Mouse (Mus musculus) hindbrain, embryonic 12.5 days (tissue): ENCODE measurements around the gene Cers5. TPM values are rescaled to one million over a fixed set of nuclear protein-coding genes. Genes with fewer than 3 reads are reported as not detected.

Experiments used
- ATAC-seq: fragments of 200-750 bp; cut with Nextera tagmentation; 2 replicates; pipeline ENCODE4 v1.8.0; 2017; ENCODE audit warnings: moderate TSS enrichment; ENCODE audit not compliant: low FRiP score
- H3K27ac ChIP-seq: fragments of 300-500 bp; sonication (generic); 2 replicates; pipeline ENCODE4 v1.5.1; 2016; ENCODE audit warnings: mild to moderate bottlenecking
- H3K27me3 ChIP-seq: fragments of 300-500 bp; sonication (generic); 2 replicates; pipeline ENCODE4 v1.6.1; 2016; ENCODE audit warnings: mild to moderate bottlenecking
- H3K36me3 ChIP-seq: fragments of 300-500 bp; sonication (generic); 2 replicates; pipeline ENCODE4 v1.6.1; 2016; ENCODE audit warnings: mild to moderate bottlenecking
- H3K4me1 ChIP-seq: fragments of 300-500 bp; sonication (generic); 2 replicates; pipeline ENCODE4 v1.6.1; 2016
- H3K4me2 ChIP-seq: fragments of 300-500 bp; sonication (generic); replicated peaks from 2 replicates; pipeline ENCODE4 v1.6.1; 2016; ENCODE audit warnings: mild to moderate bottlenecking
- H3K4me3 ChIP-seq: fragments of 300-500 bp; sonication (generic); 2 replicates; pipeline ENCODE4 v1.5.1; 2016; ENCODE audit warnings: mild to moderate bottlenecking
- H3K9ac ChIP-seq: fragments of 300-500 bp; sonication (generic); 2 replicates; pipeline ENCODE4 v1.6.1; 2016; ENCODE audit warnings: mild to moderate bottlenecking, moderate library complexity
- H3K9me3 ChIP-seq: fragments of 300-500 bp; sonication (generic); replicated peaks from 2 replicates; pipeline ENCODE4 v1.6.1; 2016; ENCODE audit warnings: mild to moderate bottlenecking
- WGBS: fragments of 180-500 bp; shearing (Covaris S2); methylation state at CpG from one replicate; pipeline ENCODE4 v1.1.7; 2016; 5-methylcytosine and 5-hydroxymethylcytosine counted together
- polyA plus RNA-seq: library from polyadenylated mRNA; unstranded; fragments of >200 nt; fragmentation: Nextera tagmentation; extraction: Ambion mirVana; gene quantifications from 2 replicates; pipeline ENCODE4 v1.2.1, GENCODE M21; 2016

The Cers5 gene
- polyA plus RNA-seq, 1 experiment from 2014 or later: 66.8 TPM

DNA sequence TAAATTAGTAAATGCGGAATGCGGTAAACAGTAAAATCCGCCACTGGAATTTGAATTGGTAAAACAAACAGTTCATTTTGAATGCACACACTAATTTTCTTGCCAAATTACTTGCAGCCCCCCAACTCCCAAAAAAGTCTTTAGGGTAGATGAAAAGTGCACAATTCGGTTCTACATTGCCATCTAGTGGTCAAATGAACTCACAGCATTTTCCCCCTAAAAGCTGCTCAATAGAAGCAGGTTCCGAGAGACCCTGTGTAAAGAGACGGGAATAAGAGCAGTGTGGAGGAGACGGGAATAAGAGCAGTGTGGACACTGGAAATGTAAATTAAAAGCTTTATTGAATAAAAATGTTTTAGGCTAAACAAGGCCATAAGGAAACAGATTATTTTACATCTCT, 5.5 kb upstream of the Cers5 start:
- Histone ChIP-seq H3K4me3 (no peak overlapping the region), H3K4me1 (no peaks in the 10 kb centered on the region), H3K27me3 (no peaks in the 10 kb centered on the region), H3K9me3 (no peaks in the 10 kb centered on the region), H3K4me2 (no peak overlapping the region), H3K36me3 (peaks cover 21% of the 10 kb centered on the region), H3K27ac (no peak overlapping the region), H3K9ac (no peak overlapping the region)
- no peak for ATAC-seq
- WGBS: 28% methylated on average over 7 of the region's 7 CpGs

DNA sequence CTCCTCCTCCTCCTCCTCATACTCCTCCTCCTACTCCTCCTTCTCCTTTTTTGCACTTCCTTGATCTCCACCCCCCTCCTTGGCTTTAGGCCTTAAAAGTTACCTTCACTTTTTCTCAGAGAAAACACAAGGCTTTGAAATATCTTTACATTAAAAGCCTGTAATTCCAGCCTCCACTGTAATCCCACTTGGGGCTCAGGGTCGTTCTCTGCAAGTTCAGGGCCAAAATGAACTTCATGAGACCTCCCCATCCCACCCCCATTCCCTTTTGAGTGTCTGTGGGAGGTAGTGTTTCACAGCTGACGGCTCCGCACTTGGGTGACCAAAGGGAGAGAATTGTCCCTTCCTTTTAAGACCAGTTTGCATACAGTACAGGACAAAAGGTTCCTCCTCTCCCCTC, 240 bp upstream of the Cers5 start:
- Histone ChIP-seq H3K36me3 (0 out of 2 replicates have a peak, but pooled peaks cover 3% of the 10 kb centered on the region), H3K9ac (no peak overlapping the region), H3K4me3 (peak overlapping the region; percentile 84; the same call in 1 of the 2 replicates), H3K27ac (peak overlapping the region; percentile 93; the same call in 1 of the 2 replicates), H3K9me3 (no peaks in the 10 kb centered on the region), H3K4me2 (peak overlapping the region; percentile 79), H3K27me3 (no peaks in the 10 kb centered on the region), H3K4me1 (peaks cover 17% of the 10 kb centered on the region)
- WGBS: 26% methylated on average over 3 of the region's 3 CpGs
- ATAC-seq: no peak

DNA sequence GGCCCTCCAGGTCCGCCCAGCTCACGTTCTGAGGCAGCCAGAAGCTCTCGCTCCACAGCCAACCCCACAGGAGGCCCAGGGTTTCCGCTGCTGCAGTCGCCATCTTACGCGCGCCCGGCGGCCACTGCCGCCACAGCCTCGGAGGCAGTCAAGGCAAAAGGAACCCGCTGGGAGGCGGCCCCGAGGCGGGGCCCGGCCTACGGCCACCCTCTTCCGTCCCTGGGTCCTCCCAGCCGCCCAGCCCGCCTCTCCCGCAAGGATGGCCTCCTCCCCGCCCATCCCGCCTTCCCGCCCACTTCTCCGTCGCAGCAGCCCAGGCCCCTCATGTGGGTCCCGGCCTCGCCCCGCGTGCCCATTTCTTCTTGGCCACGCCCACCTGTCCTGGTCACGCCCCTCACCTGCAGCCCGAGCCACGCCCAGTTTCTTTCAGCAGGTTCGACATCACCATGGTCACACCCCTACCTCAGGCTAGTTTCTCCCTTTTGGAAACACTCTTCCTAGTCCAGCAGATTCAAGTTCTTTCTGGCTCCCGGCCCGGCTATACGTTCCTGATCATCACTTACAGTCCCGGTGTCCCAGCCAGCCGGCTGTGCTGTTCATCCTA, 306 bp downstream of the Cers5 start:
- Histone ChIP-seq H3K36me3 (no peaks in the 10 kb centered on the region), H3K27ac (peak overlapping the region; percentile 93), H3K9ac (peak overlapping the region; percentile 96), H3K27me3 (no peaks in the 10 kb centered on the region), H3K4me3 (peak overlapping the region; percentile 84), H3K9me3 (no peaks in the 10 kb centered on the region), H3K4me2 (peak overlapping the region; percentile 79), H3K4me1 (peaks cover 17% of the 10 kb centered on the region)
- 0% methylated on average over 40 of the region's 41 CpGs for WGBS
- ATAC-seq: peak; percentile 91

DNA sequence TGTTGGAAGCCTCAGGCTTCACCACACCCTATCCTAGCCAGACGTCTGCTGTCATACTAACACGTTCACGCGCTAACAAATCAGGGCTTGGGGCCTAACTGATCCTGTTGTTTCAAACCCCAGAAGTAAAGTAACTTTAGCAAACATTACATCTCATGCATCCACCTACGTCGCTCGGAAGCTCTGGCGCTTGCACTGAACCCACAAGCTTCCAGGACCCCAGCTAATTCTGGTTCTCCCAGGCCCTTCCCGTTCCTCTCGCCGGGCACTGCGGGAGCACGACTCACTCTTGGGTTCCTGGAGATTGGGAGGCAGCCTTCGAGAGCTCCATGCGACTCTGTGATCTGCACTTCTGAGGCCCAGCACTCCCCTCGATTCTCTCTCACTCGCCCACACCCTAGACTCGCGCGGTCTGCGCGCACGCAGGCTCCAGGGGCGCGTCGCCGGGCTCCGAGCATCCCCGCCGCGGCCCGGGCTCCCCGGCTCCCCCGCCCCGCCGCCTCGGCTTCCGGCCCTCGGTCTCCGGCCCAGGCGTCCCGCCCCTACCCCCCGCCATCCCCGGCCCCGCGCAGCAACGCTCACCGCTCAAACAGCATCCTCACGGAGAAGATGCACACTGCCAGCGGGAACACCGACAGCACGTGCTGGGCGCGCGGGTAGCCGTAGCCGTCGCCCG, 946 bp downstream of the Cers5 start:
- Histone ChIP-seq H3K36me3 (no peaks in the 10 kb centered on the region), H3K27ac (peak overlapping the region; percentile 93), H3K9me3 (no peaks in the 10 kb centered on the region), H3K4me3 (peak overlapping the region; percentile 84), H3K9ac (peak overlapping the region; percentile 96), H3K4me1 (peaks cover 17% of the 10 kb centered on the region), H3K27me3 (no peaks in the 10 kb centered on the region), H3K4me2 (peak overlapping the region; percentile 79)
- ATAC-seq: peak; percentile 81
- WGBS: under 1% methylated on average over 57 of the region's 59 CpGs

DNA sequence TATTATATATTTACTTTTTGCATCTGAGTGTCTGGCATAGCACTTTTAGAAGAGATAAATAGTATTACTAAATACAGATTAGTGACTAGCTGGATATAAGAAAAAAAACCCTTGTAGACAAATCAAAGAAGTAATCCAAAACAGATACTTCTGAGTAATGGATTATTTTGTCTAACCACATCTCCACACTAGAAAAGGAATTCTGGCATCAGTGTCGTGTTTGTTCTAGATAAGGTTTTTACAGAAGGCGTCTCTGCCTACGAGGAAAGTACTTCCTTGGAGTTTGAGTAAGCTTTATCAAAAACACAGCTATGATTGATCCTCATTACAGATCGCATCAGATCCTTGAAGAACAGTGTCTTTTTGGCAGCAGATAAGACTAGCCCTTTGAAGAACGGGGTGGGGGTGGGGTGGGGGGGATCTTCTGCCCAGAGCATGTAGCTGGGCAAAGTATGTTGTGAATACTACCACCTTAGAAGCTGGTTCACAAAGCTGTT, 1.6 kb downstream of the Cers5 start:
- Histone ChIP-seq H3K4me3 (peak overlapping the region; percentile 84), H3K36me3 (no peaks in the 10 kb centered on the region), H3K9ac (peak overlapping the region; percentile 96), H3K27me3 (no peaks in the 10 kb centered on the region), H3K4me2 (peak overlapping the region; percentile 79), H3K4me1 (peaks cover 17% of the 10 kb centered on the region), H3K27ac (0 out of 2 replicates have a peak overlapping the region, but pooled peaks have one; percentile 93), H3K9me3 (no peaks in the 10 kb centered on the region)
- WGBS: 34% methylated on average over 5 of the region's 5 CpGs
- ATAC-seq: no peak

DNA sequence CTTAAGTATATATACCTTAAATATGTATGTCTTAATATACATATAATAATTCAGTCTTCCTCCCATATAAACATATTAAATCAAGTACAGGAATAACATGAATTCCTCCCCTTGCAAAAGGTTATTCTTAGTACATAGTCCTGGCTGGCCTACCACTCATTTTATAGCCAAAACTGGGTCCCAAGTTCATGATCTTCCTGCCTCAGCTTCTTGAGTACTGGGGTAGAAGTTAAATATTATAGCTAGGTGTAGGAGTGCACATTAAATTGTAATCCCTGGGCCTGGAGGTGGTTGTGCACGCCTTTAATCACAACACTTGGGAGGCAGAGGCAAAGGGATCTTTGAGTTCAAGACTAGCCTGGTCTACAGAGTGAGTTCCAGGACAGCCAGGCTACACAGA, 3.9 kb downstream of the Cers5 start:
- H3K27me3 ChIP-seq: no peaks in the 10 kb centered on the region
- no peaks in the 10 kb centered on the region for H3K9me3 ChIP-seq
- no peak overlapping the region for H3K4me3 ChIP-seq
- WGBS: 96% methylated on average over 1 of the region's 1 CpGs
- peaks cover 17% of the 10 kb centered on the region for H3K4me1 ChIP-seq
- H3K9ac ChIP-seq: no peak overlapping the region
- no peak overlapping the region for H3K4me2 ChIP-seq
- H3K27ac ChIP-seq: no peak overlapping the region
- peaks cover 6% of the 10 kb centered on the region; the same call in 1 of the 2 replicates for H3K36me3 ChIP-seq
- no peak for ATAC-seq

DNA sequence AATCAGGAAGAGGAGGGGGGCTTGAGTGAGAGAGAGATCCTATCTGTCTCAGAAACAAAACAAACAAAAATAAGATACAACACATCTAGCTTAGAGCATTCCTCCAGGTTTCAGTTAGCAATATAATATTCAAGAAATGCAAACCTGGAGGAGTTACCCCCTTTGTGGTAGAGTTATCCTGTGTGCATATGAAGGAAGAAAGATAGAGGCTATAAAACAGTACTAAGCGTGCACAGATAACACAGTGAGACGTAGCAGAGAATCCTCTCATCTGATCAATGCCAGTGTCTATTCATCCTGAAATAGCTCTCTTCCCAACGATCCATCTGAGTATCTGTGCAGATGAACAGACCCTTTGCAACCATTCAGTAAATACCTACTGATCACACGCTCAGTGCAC, 5.2 kb downstream of the Cers5 start:
- Histone ChIP-seq H3K36me3 (peaks cover 6% of the 10 kb centered on the region; the same call in 1 of the 2 replicates), H3K4me3 (no peak overlapping the region), H3K9me3 (no peaks in the 10 kb centered on the region), H3K4me2 (no peak overlapping the region), H3K27ac (no peak overlapping the region), H3K9ac (no peak overlapping the region), H3K4me1 (peaks cover 13% of the 10 kb centered on the region), H3K27me3 (no peaks in the 10 kb centered on the region)
- ATAC-seq: no peak
- WGBS: 88% methylated on average over 4 of the region's 4 CpGs

DNA sequence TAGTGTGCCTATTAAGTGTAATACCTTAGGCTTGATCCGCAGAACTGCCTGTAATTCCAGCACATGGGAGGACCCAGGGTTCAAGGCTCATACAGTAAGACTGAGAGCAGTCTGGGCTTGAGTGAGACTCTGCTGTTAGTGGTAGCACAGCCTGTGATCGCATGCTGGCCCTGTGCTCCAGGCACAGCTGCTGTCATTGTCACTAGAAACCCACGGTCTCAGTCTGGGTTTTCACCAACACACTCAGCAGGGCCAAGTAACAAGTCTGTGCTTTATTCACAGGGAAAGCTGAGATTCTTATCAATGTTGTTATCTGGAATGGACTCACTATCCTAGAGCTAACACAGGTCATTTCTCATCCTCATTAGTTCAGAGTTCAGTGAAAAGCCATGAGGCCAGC, 18.5 kb downstream of the Cers5 start:
- H3K4me3 ChIP-seq: no peak overlapping the region
- no peak overlapping the region for H3K4me2 ChIP-seq
- 84% methylated on average over 3 of the region's 3 CpGs for WGBS
- H3K9me3 ChIP-seq: no peaks in the 10 kb centered on the region
- no peaks in the 10 kb centered on the region for H3K27me3 ChIP-seq
- ATAC-seq: no peak
- no peak overlapping the region for H3K9ac ChIP-seq
- 0 out of 2 replicates have a peak, but pooled peaks cover 10% of the 10 kb centered on the region for H3K36me3 ChIP-seq
- no peak overlapping the region for H3K27ac ChIP-seq
- H3K4me1 ChIP-seq: no peaks in the 10 kb centered on the region

DNA sequence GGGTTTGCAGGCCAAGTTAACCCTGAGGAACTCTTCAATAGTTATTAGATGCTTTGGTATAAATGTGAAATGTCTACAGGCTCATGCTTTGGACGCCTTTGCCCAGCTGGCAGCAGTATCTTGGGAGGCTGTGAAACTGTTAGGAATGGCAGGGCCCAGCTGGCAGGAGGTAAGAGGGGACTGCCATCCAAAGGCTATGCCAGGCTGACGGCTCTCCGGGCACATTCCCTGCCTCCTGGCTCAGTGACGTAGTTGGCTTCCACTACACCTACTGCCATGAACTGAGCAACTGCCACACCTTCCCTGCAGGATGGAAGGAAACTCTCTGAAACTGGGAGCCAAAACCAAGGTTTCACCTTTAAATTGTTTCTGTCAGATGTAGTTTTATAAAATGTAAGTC, 32.5 kb downstream of the Cers5 start:
- Histone ChIP-seq H3K4me3 (no peak overlapping the region), H3K27ac (no peak overlapping the region), H3K4me1 (no peaks in the 10 kb centered on the region), H3K9ac (no peak overlapping the region), H3K36me3 (peaks cover 65% of the 10 kb centered on the region), H3K4me2 (no peak overlapping the region), H3K9me3 (no peaks in the 10 kb centered on the region), H3K27me3 (no peaks in the 10 kb centered on the region)
- ATAC-seq: no peak
- WGBS: 94% methylated on average over 4 of the region's 4 CpGs

DNA sequence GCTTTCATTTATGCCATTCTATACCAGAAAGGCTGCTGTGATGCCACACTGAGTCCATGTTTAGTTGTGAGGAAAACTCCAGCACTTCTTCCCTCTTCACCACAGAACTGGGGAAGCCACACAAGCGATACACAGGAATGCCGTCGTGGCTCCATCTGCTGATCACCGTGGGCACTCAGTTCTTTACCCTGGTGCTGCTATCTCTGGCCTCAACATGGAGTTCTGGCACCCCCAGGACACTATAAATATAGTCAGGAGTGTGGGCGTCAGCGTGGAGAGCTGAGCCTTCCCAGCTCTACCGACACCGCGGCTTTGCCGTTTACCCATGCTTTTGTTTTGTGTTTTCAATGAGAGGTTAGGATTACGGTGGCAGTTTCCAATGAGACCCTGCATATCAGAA, 36.0 kb downstream of the Cers5 start:
- H3K4me2 ChIP-seq: no peak overlapping the region
- no peak for ATAC-seq
- no peaks in the 10 kb centered on the region for H3K4me1 ChIP-seq
- 92% methylated on average over 11 of the region's 11 CpGs for WGBS
- H3K36me3 ChIP-seq: peaks cover 77% of the 10 kb centered on the region
- no peak overlapping the region for H3K27ac ChIP-seq
- H3K9ac ChIP-seq: no peak overlapping the region
- no peak overlapping the region for H3K4me3 ChIP-seq
- H3K9me3 ChIP-seq: no peaks in the 10 kb centered on the region
- no peaks in the 10 kb centered on the region for H3K27me3 ChIP-seq

DNA sequence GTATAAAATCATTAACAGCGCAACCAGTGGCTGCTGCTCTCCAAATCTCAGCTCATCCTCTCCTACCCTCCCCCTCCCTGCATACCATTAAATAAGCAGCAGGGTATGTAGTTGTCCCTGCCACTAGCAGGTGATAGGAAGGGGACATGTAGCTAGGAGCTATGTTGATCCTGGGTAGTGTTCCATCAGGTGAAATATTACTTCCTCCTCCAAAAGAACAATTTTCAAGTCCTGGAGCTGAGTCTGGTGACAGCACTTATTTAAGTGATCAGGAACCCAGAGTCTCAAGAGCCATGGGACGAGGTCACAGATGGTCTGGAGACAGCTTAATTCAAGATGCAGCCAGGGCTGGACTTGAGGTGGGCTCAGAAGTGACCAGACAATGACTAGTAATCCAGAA, 37.1 kb downstream of the Cers5 start:
- Histone ChIP-seq H3K9ac (no peak overlapping the region), H3K27ac (no peak overlapping the region), H3K4me1 (no peaks in the 10 kb centered on the region), H3K9me3 (no peaks in the 10 kb centered on the region), H3K27me3 (no peaks in the 10 kb centered on the region), H3K4me3 (no peak overlapping the region), H3K36me3 (peaks cover 73% of the 10 kb centered on the region), H3K4me2 (no peak overlapping the region)
- WGBS: 95% methylated on average over 2 of the region's 2 CpGs
- no peak for ATAC-seq

DNA sequence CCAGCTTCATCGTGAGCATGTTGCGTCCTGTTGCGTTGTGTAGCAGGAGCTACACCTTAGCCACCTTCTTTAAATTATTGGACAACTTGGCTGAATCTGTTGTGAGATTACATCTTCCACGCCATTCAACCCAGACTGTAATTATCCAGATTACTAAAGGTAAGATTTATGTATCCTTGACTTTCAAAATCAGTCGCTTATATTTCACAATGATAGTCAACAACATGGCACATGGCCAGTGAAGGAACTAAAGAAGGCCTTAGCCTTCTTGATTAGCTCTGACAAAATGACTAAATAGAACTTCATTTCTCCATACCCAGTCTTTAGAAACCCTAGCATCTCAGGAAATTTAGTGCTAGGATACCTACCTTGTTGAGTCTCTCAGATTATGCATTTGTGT, 39.5 kb downstream of the Cers5 start:
- no peak overlapping the region for H3K9ac ChIP-seq
- H3K27ac ChIP-seq: no peak overlapping the region
- no peaks in the 10 kb centered on the region for H3K4me1 ChIP-seq
- H3K4me3 ChIP-seq: no peak overlapping the region
- ATAC-seq: no peak
- H3K9me3 ChIP-seq: 0 out of 2 replicates have a peak, but pooled peaks cover 4% of the 10 kb centered on the region
- H3K4me2 ChIP-seq: no peak overlapping the region
- WGBS: 91% methylated on average over 5 of the region's 5 CpGs
- H3K36me3 ChIP-seq: peaks cover 64% of the 10 kb centered on the region
- no peaks in the 10 kb centered on the region for H3K27me3 ChIP-seq
